Mouse (Mus musculus) layer of hippocampus, adult 8-10 months (tissue): Measurements from ENCODE around the gene Bola2. TPM values are rescaled to one million over a fixed set of nuclear protein-coding genes. Genes with fewer than 3 reads are reported as not detected.
"Not testable (repeated sequence)": the region's sequence is repeated elsewhere in the genome, so short reads cannot be mapped to it uniquely, and the experiment has no call there.

Source experiments
- DNase-seq, 2 experiments: peaks; one replicate each; pipeline ENCODE4 v3.0.0; 2022; ENCODE audit warnings: low spot score in 2 of 2
- total RNA-seq, 4 experiments: library from RNA; stranded (reverse); gene quantifications; 2 replicates each; pipeline ENCODE4 v1.2.4; 2022

The Bola2 gene
- total RNA-seq, 4 experiments from 2014 or later, result 73.9 to 105 (median 92.5) TPM

GRCm38 (mm10) chr7:126708175-126708952 is 13.2 kb downstream of the Bola2 start:
- no peak for DNase-seq

DNA sequence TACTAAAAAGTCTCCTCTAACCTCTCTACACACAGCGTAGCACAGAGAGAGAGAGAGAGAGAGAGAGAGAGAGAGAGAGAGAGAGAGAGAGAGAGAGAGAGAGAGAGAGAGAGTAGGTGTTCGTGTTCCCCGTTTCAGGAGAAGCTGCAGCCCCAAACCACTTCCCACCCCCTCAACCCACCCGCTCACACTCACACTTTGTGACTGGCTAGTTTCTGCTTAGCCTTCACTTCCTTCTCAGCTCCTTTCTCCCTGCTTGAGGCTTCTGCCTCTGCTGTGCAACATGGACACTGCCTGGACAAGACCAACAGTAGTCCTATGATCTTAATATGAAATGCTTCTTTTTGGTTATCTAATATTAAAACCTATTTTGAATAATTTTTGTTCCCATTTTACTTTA is 15.1 kb downstream of the Bola2 start:
- no peak for DNase-seq

GRCm38 (mm10) chr7:126711910-126712309 is 16.7 kb downstream of the Bola2 start:
- no peak for DNase-seq

DNA sequence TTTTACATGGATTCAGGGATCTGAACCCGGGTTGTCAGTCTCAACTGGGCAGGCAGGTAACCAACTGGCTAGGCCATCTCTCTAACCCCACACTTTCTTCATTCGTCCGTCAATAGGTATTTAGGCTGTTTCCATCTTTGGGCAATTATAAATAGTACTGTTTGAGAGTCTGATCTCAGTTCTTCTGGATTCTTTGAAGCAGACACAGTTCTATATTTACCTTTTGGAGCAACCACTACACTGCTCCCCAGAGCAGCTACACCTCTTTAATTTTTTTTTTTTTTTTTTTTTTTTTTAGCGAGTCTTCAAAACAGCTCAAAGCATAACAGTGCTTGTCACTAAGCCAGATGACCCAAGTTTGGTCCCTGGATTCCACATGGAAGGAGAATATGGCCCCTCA is 20.5 kb downstream of the Bola2 start:
- no peak for DNase-seq

DNA sequence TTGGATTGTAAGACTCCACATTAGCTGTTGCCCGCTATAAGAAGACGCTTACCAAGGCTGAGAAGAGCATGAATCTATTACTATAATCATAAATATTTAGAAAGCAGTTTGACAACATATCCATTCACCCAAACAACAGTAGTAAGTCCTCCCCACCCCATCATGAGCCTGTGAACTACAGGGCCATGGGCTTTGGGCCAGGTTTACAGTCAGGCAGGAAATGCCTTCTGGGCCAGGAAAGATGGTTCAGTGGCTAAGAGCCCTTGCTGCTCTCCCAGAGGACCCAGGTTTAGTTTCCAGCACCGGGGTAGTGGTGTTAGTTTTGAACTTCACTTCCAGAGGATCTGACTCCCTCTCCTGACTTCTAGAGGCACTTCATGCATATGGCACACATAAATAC is 22.4 kb downstream of the Bola2 start:
- no peak for DNase-seq

GRCm38 (mm10) chr7:126718787-126719337 is 23.7 kb downstream of the Bola2 start:
- DNase-seq, result no peak

DNA sequence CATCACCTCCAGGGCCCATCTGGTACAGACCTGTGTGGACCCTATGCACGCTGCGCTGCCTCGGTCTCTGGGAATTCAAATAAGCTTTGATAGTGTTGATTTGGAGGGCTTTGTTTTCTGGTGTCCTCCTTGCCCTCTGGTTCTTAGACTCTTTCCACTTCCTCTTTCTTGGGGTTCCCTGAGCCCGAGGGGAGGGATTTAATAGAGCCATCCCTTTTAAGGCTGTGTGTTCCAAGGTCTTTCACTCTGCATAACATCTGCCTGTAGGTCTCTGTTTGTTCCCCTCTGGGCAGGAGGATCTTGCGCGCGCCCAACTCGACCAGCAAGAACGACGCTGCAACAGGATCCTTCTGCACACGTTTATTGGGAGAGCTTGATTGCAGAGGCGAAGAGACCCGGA is 26.4 kb downstream of the Bola2 start:
- DNase-seq, result no peak

DNA sequence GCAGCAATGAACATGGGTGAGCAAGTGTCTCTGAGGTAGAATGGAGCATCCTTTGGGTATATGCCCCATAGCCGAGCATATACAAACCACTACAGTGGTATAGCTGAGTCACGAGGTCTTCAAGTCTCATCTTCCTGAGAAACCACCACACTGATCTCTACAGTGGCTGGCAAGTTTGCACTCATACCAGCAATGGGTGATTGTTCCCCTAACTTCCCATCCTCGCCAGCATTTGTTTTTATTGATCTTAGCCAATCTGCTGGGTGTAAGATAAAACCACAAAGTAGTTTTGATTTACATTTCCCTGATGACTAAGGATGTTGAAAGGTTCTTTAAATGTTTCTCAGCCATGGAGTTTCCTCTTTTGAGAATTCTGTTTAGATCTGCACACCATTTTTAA is 29.9 kb downstream of the Bola2 start:
- DNase-seq, result no peak

DNA sequence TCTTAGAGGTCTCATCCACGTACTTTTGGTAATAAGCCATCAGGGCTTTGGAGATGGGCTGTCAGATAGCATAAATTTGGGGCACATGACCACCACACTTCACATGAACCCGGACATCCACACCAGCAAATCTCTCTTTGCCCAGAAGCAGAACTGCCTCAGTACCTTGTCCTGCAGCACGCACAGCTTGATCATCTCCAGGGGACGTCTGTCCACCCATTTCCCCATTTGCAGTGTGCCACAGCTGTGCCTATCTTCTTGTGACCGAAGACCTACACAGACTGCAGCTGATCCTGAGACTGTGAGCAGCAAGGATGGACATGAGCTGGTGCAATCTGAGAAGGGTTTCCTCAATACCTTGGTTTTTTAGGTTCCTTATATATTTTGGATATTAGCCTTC is 30.5 kb downstream of the Bola2 start:
- DNase-seq, result no peak

DNA sequence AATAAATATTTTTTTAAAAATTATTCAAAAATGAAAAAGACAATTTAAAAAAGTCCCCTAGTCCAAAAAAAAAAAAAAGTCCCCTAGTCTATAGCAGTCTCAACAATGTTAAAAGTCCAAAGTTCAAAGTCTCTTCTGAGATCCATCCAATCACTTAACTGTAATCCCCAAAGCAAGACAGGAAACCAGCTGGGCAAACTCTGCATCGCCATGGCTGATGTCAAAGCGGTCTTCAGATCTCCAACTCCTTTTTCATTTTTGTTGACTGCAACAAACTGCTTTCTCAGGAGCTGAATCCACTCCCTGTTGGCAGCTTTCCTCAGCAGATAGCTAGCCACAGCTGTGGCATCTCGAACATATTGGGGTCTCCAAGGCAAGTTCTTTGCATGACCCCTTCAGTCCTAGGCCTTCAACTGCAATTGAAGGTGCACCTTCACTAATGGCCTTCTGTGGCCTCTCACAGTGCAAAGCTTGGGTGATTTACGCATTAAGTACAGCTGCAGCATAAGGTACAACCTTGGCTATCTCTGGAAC is 35.1 kb downstream of the Bola2 start:
- not testable (repeated sequence) for DNase-seq

GRCm38 (mm10) chr7:126736122-126736521 is 40.9 kb downstream of the Bola2 start:
- no peak for DNase-seq

DNA sequence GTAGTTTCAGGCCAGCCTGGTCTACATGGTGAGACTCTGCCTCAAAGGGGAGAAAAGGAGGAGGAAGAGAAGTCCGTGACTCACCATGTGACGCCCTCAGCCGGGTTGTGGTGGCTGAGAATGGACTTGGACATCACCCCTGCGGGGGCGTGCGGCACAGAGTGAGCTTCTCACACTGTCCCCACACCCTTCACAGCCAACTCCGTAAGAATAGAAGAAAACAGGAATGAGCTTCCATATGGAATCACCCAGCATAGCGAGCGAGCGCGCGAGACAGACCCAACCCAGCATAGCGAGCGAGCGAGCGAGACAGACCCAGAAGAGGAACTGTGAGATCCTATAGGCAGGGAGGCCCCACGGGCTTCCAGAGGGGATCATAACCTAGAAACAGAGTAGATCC is 44.4 kb downstream of the Bola2 start:
- DNase-seq, result no peak

DNA sequence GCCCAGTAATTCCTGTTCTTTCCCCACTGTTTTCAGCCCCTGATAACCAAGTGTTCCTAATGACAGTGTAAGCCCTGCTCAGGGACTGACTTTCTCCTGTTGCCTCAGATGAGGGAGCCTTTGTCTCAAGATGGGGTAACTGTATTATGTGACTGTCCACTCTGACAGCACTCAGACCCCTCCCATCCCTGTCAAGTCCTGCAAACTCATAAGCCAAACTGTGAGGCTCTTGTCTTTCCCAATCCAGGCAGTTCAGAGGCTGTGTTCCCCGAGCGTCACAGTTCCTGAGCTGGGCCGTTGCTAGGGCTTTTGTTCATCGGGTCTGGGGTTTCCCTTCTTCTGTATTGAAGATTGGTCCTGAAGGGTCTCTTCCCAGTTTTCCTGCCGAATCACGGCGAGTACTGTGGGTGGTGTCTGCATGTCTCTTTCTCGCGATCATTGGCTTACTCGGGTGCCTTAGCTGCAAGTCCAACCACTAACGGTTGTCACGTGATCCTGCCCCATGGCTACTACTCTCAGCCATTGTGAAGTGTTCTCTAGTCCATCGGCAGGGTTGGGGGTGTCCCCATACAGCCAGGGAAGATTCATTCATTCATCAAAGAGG is 45.0 kb downstream of the Bola2 start:
- no peak for DNase-seq

GRCm38 (mm10) chr7:126740977-126741376 is 45.8 kb downstream of the Bola2 start:
- no peak for DNase-seq

DNA sequence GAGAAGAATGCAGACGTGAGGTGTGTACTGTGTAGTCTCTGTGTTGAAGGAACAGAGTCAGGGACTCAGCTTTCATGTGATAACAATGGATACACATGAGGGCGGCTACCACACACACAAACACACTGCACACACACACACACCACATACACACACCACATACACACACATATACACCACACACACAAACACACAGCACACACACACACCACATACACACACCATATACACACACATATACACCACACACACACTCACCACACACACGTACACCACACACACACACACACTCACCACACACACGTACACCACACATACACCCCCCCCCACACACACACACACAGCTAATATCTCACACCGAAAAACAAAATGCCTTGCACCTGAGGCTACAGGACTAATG is 46.3 kb downstream of the Bola2 start:
- no peak for DNase-seq

GRCm38 (mm10) chr7:126741964-126742482 is 46.8 kb downstream of the Bola2 start:
- DNase-seq, result no peak

GRCm38 (mm10) chr7:126746066-126746465 is 50.9 kb downstream of the Bola2 start:
- DNase-seq, result no peak

DNA sequence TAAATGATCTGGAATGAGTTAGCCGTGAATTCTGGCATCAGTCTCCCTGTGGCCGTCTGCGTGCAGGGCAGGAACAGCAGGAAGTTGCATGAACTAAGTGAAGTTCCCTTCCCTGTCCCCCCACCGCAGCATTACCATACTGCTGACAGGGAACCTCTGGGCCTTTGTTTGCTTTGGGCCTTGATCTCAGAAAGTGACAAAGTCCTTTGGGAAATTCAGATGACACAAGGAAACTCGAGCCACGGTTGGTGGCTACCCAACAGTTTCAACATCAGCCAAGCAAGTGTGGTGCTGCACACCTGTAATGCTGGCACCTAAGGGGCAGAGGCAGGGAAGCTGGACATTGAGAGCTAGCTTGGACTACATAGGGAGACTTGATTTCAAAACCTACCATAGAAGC is 51.6 kb downstream of the Bola2 start:
- no peak for DNase-seq

DNA sequence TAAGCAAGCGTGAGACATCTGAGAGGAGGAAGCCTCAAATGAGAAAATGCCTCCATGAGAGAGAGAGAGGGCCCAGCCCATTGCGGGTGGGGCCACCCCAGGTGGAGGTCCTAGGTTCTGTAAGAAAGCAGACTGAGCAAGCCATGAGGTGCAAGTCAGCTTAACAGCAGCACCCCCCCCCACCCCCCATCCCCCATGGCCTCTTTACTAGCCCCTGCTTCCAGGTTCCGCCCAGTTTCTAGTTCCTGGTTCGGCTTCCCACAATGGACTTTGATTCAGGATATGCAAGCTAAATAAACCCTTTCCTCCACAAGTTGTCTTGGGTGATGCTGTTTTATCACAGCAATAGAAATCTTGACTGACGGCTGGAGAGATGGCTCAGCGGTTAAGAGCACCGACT is 53.6 kb downstream of the Bola2 start:
- no peak for DNase-seq
